Mouse (Mus musculus) naive thymus-derived CD4-positive, alpha-beta T cell, adult 2 months (primary cell): ENCODE results near the gene Axin1.

Experiments used
- DNase-seq: peaks from one replicate; pipeline ENCODE4 v3.0.0-alpha.2; 2011; ENCODE audit warnings: low read depth

The Axin1 gene

DNA sequence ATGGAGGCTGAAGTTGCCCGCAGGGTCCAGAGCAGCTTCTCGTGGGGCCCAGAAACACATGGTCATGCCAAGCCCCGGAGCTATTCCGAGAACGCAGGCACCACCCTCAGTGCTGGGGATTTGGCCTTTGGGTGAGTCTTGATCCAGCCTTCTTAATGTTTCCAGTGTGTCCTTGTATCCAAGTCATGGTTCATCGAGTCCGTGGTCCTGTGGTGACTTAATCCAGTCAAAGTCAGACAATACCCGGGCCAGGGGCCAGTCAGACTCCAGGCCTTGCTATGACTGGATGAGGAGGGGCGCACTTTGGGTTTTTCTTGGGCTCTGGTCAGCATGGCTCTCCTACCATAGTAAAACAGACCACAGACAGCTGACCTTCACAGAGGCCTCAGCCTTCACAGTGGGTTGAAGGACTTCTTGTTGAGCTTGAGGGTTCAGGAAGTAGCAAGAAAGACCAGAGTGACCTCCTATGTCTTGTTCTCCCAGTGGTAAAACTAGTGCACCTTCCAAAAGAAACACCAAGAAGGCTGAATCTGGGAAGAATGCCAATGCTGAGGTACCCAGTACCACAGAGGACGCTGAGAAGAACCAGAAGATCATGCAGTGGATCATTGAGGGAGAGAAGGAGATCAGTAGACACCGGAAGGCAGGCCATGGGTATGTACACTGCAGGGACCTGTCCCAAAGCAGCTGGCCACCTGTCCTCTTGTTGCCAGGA is 49.8 kb downstream of the Axin1 start:
- no peak for DNase-seq

DNA sequence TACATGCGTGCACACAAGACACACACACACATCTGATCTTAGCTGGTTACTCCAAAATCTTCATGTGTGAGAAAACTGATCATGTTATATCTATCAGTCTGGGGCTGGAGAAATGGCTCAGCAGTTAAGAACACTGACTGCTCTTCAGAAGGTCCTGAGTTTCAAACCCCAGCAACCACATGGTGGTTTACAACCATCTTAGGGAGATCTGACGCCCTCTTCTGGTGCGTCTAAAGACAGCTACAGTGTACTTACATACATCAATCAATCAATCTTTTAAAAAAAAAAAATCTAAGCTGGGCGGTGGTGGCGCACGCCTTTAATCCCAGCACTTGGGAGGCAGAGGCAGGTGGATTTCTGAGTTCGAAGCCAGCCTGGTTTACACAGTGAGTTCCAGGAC is 53.0 kb downstream of the Axin1 start:
- DNase-seq: peak; percentile 50

GRCm38 (mm10) chr17:26192481-26193190 is 54.1 kb downstream of the Axin1 start:
- no peak for DNase-seq

DNA sequence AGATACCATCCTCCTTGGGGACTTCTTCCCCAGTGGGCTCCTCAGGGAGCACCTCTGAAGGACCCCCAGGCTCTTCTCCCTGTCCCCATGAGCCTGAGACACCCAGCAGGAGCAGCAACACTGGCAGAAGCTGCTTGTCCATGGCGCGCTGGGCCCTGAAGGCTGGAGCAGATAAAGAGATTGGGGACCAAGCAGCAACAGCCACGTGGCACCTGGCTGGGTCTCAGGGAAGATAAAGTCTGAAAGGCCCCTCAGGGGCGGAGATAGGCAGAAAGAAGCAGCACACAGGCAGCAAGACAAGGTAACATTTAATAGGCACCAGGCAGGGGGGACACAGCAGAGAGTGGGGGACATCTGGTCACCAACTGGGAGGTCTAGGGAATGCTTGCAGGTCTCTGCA is 60.4 kb downstream of the Axin1 start, which contains the start of gene Pdia2:
Gene Pdia2 (minus strand): TSS at position 196 of the 400 bp plus-strand sequence.
- no peak for DNase-seq

DNA sequence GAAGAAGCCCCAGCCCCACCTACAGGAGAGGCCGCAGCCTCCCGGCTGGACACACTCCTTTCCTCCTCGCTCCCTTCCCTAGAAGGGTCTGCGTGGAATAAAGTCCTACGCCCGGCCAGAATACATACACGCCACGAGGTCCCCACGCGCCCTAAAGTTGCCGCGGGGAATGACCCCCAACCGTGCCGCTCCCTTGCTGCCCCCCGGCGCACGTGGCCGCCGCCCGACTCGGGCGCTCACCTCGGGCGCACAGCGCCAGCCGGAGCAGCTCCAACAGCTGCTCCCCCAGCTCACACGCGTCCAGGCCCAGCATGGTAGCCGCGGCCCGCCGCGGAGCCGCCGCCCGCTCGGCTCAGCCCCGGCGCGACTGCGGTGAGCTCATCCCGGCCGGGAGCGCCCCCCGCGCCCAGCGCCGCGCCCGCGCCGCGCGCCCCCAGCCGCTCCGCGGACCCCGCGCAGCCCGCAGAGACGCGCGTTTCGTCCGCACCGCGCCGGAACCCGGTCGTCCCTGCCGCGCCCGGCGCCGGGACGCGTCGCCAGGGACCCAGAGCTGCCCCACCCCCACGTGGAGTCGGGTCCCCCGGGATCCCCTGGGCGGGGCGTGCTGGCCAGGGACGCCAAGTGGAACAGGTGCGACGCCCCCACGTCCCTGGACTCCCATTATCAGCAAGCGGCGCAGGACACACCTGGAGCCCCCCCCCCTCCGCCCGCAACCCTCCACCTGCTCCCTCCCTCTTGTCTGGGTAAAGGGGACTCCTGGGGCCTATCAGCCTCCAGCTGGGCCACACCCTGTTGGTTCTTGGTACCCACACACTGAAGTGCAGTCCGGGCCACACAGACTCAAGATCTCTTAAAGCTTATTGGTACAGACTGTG is 62.6 kb downstream of the Axin1 start:
- peak; percentile 37 for DNase-seq

GRCm38 (mm10) chr17:26201998-26202397 is 63.5 kb downstream of the Axin1 start:
- no peak for DNase-seq

- peak; percentile 64 for DNase-seq
Observed at GRCm38 (mm10) chr17:26202737-26203136, 64.2 kb downstream of the Axin1 start, which contains the start of gene Rgs11. Gene Rgs11, plus strand, starts transcription at chr17:26202951.

DNA sequence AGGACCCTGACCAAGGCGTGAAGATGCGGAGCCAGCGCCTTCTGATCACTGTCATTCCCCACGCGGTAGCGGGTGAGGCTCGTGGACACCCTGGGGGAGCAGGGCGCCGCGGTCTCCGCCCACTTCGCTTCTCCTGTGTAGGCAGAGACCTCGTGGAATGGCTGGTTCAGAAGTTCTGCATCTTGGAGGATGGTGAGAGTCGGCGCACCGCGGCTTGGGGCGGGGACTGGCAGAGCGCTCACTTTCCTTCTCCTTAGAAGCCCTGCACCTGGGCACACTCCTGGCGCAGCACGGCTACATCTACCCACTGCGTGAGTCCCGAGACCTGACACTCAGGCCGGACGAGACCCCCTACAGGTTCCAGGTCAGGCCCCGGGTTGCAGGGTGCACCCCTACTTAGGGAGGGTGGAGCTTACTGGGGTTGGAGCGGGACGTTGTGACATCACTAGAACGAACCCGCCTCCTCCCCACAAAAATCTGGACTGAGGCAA is 64.9 kb downstream of the Axin1 start:
- DNase-seq: peak; percentile 60

DNA sequence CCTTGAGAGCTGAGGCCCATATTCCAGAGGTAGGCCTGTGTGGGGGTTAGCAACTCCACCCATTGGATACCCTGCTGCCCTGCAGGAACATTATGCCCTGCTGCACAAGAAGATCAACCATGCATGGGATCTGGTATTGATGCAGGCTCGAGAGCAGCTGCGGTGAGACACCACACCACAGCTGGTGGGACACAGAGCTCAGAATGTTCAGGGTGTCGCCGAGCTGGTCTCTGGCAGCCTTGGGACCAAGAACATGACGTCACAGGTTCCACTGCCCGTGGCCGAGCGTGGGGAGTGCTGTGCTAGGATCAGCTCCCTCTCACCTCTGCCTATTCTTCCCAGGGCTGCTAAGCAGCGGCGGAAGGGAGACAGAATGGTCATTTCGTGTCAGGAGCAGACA is 66.3 kb downstream of the Axin1 start:
- no peak for DNase-seq

DNA sequence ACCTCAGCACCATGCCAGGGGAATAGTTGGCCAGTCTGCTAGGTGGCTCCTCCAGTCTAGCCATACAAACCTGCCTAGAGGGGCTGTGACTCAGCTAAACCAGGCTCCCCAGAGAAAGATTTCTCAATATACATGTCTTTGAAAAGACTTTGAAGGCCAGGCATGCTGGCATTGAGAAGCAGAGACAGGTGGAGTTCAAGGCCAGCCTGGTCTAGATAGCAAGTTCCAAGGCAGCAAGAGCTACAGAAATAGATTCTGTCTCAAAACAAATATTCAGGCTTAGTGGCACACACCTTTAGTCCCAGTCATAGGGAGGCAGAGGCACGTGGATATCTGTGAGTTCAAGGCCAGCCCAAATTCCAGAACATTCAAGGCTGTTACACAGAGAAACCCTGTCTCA is 67.9 kb downstream of the Axin1 start:
- DNase-seq: no peak

- no peak for DNase-seq
Observed at GRCm38 (mm10) chr17:26207686-26208085, 69.2 kb downstream of the Axin1 start, which contains the start of gene Arhgdig. Gene Arhgdig, minus strand, starts transcription at chr17:26207786.

DNA sequence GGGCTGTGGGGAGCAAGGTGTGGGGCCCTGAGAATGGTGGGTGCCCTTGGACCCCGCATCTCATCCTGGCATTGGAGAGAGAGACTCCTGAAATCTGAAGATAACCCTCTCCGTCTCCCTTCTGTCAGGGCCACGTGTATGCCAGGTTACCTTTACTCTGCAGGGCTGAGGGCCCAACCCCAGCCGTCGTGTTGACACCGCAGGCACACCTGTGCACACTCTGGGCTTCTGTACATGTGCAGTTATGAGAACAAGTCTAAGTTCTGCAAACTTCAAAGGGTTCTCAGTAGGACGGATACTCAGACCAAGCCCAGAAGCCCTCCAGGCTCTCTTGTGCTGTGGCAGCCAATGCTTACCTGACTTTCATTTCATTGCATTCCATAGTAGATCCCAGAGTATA is 73.8 kb downstream of the Axin1 start:
- no peak for DNase-seq

DNA sequence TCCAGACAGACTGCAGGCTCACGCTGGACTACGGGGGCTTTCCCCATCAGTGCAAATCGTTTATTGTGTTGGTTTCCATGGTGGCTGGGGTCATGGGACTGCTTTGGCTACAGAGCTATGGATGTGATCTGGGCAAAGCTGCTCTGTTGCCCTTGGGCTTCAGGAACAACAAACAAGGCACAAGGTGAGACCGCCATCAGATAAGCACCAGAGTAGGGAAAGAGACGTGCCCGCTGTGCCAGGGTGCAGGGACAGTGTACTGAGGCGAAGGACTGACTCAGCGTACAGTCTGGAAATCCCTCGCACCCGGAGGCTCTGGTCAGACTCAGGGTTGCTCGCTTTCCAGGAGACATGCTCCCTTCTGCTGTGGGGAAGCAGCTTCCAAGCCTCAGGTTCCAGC is 74.2 kb downstream of the Axin1 start:
- DNase-seq: no peak

DNA sequence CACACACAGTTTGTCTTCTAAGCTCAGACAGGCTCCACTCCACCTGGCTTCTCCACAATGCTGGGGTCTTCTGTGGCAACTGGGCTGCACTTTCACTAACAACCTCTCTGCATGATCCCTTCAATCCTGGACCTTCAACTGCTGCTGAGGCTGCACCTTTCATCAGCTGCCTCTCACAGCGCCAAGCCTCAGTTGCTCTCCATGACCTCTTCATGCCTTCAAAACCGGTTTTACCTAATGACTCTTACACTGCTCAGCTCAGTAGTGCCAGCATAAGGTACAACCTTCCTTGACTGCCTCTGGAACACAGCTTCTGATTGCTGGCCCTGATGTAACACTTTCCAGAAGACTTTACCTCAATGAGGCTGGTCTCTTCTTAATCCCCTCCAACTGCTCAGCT is 83.0 kb downstream of the Axin1 start:
- DNase-seq: no peak

GRCm38 (mm10) chr17:26225150-26225549 is 86.7 kb downstream of the Axin1 start:
- no peak for DNase-seq

DNA sequence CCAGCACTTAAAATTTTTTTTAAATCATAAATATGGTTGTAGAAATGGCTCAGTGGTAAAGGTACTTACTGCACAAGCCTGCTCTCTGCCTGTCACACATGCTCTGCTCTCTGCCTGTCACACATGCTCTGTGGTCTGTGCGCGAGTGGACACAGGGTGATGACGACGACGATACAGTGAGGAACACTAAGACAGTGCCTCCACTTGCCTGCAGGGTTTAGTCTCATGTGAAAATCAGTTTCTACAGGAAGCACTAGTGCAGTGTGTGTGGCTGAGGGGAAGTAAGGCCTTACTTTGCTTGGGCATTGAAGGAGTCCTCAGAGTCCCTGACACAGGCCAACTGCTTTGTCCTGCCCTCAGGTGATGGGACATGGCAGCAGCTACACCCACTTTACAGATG is 91.3 kb downstream of the Axin1 start:
- DNase-seq: peak; percentile 60

DNA sequence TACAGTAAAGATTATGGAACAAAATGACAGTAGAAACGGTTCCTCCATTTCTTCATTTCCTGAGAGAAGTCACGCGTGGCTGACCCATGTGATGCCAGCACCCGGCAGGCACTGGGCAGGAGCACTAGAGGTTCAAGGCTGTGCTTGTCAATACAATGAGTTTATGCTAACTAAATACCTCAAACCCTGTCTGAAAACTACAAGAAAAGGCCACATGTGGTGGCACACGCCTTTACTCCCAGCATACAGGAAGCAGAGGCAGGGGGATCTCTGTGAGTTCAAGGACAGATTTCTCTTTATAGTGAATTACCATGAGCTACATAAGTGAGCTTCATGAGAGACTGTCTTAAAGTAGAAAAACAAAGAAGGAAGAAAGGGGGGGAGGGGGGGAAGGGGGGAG is 92.7 kb downstream of the Axin1 start:
- DNase-seq: no peak

GRCm38 (mm10) chr17:26232863-26233262 is 94.4 kb downstream of the Axin1 start:
- peak; percentile 64 for DNase-seq

DNA sequence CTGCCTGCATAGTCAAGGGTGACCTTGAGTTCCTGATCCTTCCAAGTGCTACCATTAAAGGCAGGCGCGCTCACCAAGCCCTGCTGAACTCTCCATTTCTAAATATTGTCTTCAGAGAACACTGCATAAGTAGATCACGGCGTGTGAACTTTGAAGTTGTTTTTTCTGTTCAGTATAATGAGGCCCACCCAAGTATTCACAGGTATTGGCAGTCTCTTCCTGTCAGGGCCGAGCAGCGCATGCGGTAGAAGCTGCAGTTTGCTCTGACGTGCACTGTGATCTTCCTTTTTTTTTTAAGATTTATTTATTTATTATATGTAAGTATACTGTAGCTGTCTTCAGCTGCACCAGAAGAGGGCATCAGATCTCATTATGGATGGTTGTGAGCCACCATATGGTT is 95.9 kb downstream of the Axin1 start:
- peak; percentile 64 for DNase-seq

DNA sequence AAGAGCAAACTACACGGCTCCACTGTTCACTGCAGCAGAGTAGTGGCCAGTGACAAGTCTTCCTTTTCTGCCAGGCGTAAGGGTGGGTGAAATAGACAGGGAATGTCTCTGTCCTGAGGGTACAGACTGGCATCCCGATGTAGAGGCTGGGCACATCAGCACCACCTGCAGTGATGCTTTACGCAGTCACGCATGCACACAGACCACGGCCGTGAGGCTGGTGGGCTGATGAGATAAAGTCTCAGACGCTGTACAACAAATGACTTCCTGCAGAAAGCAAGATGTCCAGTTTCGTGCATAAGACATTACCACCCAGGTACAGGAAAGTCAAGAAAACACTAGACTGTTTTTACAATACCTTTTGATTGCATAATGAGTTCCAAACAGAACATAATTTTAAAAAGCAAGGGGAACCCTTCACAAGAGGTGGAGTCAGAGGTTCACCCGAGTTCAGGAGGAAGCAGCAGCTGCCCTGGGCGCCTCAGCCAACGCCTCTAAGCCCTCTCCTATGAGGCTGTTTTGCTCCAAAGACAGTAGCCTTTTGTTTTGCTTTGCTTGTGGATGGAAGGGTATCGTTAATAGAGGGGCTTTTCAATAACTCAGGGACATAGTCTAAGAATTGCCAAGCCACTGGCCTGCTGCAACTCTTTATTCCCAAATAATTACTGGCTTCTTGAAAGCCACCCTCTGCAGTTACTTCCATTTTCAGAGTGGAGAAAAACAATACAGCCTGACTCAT is 96.8 kb downstream of the Axin1 start:
- no peak for DNase-seq

DNA sequence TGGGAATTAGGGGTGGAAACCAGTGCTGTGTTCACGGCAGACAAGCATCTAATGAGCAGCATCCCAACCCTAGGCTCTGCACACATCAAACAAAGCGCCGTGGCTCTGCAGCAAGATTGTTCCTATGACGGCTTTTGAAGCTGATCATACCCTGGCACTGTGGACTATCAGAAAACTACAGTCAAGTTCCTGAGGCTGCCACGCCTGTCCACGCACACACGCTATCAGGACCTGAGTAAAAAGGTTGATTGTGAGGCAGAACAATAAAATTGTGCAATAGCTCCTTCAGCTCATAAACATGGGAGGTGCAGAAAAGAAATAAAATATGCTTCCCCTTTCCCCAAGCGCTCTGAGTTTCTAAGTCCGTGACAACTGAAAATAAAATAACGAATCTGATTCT is 99.2 kb downstream of the Axin1 start:
- no peak for DNase-seq

DNA sequence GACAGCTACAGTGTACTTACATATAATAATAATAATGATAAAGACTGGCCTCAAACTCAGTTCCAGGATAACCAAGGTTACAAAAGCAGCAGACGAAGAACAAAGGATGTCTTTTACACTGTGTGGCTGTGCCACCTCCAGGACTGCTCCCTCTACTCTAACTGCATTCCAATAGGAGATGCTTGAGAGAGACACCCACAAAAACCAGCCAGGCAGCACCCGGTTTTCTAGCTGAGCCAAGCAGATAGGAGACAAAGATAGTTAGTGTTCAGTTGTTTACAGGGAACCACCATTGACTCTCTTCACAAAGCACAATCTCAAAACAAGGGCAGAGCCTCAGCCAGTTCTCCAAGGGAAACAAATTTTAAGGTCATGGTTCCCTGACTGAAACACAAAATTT is 101.1 kb downstream of the Axin1 start:
- DNase-seq: no peak
